Mouse (Mus musculus): Measurements from ENCODE around the gene Zfp940. TPM values are rescaled to one million over a fixed set of nuclear protein-coding genes. Genes with fewer than 3 reads are reported as not detected.
"Not testable (repeated sequence)": the region's sequence is repeated elsewhere in the genome, so short reads cannot be mapped to it uniquely, and the experiment has no call there.

Gene Zfp940
- polyA plus RNA-seq (2012; rRNA removed) = 0.16 and 0.43 TPM in 2 replicates

- 1% methylated on average over 21 of the region's 21 CpGs for WGBS
- peak; percentile 64 for DNase-seq (ENCODE audit: low read depth, low spot score)
Measured at GRCm38 (mm10) chr7:29853219-29853842, at the start of gene Zfp940. Gene Zfp940 (minus strand): TSS chr7:29853669.

GRCm38 (mm10) chr7:29898351-29898750, 44.9 kb upstream of the Zfp940 start:
- no peak for DNase-seq (ENCODE audit: low read depth, low spot score)
- WGBS = 93% methylated on average over 4 of the region's 4 CpGs

DNA sequence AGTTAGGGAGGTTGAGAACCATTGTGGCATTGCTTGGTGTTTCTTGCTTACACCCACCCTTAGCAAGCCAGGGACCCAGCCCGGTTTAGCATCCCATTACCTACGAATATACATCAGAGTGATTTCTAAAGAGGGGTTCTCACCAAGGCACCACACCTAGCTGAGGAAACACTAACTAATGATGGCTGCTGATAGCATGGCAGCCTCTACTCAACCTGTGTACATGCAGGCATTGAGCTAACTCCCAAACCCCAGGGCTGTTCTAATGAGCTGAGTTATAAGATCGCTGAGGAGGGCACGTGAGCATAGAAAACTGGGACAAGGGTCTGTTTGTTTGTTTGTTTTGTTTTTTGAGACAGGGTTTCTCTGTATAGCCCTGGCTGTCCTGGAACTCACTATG, 39.3 kb upstream of the Zfp940 start:
- DNase-seq (ENCODE audit: low read depth, low spot score) = no peak
- WGBS = 96% methylated on average over 4 of the region's 4 CpGs

DNA sequence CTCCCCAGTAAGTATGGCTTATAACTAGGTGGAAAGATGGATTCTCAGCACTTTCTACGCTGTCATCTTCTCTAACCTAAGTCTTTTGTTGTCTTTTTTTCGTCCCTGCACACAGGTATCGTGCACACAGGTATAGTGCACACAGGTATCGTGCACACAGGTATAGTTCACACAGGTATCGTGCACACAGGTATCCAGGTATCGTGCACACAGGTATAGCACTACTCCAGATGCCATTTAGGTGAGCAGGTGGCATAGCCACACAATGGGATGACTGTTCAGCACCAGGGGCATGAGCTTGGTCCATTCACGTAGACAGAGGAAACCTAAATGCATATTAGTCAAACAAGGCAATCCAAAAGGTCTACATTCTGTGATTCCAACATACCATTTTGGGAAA, 37.0 kb upstream of the Zfp940 start:
- WGBS = 98% methylated on average over 7 of the region's 7 CpGs
- DNase-seq (ENCODE audit: low read depth, low spot score) = no peak

DNA sequence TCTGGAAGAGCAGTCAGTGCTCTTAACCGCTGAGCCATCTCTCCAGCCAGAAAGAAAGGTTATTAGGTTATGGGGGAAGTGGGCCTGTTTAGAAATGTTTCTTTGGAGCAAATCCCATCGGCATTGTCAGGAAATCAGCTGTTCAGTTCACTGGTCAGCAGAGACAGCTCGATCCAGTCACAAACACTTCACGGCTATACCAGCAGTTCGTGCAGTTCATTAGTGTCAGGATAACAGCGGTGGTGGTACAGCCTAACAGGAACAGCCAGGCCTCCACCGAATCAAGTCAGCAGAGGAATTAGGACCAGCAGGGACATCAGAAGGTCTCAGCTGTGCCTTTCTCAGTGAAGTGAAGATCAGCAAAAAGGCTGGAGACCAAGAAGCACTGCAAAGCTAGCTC, 27.4 kb upstream of the Zfp940 start:
- no peak for DNase-seq (ENCODE audit: low read depth, low spot score)
- WGBS = 85% methylated on average over 7 of the region's 7 CpGs

DNA sequence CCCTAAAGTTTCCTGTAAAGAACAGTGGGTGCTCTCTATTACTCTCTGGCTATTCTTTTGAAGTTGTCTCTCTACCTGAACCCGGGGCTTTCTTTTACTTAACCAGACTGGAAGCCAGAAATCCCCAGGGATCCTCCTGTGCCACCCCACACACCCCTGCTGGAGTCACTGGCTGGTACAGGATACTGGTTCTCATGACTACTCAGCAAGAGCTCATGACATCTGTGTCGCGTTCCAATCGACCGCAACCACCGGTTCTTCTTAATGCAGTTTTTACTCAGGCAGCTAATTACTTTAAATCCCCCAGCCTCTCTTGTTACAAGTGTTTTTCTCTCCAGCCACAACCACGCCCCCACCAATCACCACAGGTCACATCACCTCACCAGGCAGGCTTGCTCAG, 26.6 kb upstream of the Zfp940 start:
- WGBS = 81% methylated on average over 7 of the region's 7 CpGs

GRCm38 (mm10) chr7:29877561-29877960, 24.1 kb upstream of the Zfp940 start:
- WGBS = 96% methylated on average over 9 of the region's 9 CpGs
- not testable (repeated sequence) for DNase-seq (ENCODE audit: low read depth, low spot score)

More for the DNA sequence above, 26.6 kb upstream of the Zfp940 start:
- no peak for DNase-seq (ENCODE audit: low read depth, low spot score)

GRCm38 (mm10) chr7:29874256-29874655, 20.8 kb upstream of the Zfp940 start:
- WGBS = 96% methylated on average over 10 of the region's 10 CpGs
- DNase-seq (ENCODE audit: low read depth, low spot score) = no peak

- 93% methylated on average over 7 of the region's 7 CpGs for WGBS
- no peak for DNase-seq (ENCODE audit: low read depth, low spot score)
Measured at GRCm38 (mm10) chr7:29861660-29862059, 8.2 kb upstream of the Zfp940 start.

DNA sequence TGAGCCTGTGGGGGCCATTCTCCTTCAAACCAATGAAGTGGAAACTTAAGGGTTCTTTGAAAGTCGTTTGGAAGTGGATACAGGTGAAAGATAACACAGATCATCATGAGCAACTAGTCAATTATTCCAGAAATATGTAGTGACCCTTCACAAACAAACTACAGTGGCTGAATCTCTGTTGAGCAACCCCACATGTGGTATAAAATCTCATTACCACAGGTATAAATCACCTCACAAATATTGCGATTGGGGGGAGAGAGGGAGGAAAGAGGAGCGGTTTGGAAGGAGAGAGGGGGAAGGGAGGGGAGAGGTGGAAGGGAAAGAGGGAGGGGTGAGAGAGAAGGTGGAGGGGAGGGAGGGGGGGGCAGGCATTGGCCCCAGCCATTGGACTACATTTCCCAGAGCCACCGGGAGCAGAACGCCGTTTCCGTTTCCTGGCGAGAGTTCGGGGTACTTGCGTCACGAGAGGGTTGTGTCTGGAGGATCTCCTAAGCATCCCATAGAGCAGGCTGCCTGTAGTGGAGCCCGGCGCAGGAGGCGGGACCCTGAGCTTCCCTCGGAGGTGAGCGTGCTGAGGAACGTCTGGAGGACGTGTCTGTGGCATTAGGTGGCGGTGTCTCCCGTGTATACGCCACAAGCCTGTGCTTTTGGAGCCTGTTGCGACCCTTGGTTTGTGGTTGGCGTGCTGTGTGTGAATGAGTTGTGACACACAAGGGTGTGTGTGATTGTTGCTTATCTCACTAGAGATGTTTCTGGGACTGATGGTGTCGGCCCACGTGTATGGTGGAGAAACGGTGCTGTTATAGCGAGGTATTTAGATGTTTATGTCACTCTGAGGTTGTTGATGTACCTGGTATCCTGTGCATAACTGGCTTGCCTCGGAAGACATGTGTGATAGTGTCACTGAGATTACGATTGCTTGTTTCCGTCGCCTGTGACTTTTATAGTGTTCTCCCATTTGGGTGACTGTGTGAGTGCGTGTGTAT, 6.4 kb upstream of the Zfp940 start, which contains the start of gene Zfp420:
Gene Zfp420 (plus strand): TSS at position 448 of the 986 bp plus-strand sequence.
- peak; percentile 83 for DNase-seq (ENCODE audit: low read depth, low spot score)
- WGBS = 2% methylated on average over 32 of the region's 32 CpGs

GRCm38 (mm10) chr7:29852831-29853218, 644 bp downstream of the Zfp940 start:
- no peak for DNase-seq (ENCODE audit: low read depth, low spot score)
- 48% methylated on average over 9 of the region's 9 CpGs for WGBS

DNA sequence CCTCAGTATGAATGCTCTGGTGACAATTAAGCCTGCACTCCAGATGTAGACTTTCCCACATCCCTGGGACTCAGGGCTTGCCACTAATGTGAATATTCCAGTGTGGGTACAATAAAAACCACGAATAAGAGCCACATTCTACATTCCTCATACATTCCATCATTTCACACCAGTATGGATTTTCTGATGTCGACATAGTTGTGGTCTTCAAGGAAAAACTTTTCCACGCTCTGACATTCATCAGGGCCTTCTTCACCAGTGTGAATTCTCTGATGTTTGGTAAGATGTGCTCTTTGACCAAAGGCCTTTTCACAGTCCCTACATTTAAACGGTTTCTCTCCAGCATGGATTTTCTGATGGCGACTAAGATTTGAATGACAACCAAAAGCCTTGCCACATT, 8.9 kb downstream of the Zfp940 start:
- DNase-seq (ENCODE audit: low read depth, low spot score) = no peak
- 90% methylated on average over 5 of the region's 5 CpGs for WGBS

DNA sequence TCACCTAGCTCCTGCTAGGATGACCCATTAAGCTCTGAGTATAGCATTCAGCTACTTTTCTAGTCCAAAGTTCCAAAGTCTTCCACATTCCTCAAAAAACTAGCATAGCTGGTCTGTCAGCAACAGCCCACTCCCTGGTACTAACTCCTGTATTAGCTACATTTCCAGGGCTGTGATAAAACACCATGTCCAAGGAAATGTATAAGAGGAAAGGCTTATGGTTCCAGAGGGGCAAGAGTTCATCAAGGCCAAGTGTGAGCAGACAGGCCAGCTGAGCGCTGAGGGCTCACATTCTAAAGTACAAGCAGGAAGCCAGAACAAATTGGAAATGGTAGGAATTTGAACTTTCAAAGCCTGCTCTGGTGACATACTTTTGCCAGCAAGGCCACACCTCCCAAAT, 11.4 kb downstream of the Zfp940 start:
- DNase-seq (ENCODE audit: low read depth, low spot score) = no peak
- 86% methylated on average over 1 of the region's 1 CpGs for WGBS

GRCm38 (mm10) chr7:29839256-29839655, 14.2 kb downstream of the Zfp940 start:
- no peak for DNase-seq (ENCODE audit: low read depth, low spot score)
- 80% methylated on average over 3 of the region's 3 CpGs for WGBS

DNA sequence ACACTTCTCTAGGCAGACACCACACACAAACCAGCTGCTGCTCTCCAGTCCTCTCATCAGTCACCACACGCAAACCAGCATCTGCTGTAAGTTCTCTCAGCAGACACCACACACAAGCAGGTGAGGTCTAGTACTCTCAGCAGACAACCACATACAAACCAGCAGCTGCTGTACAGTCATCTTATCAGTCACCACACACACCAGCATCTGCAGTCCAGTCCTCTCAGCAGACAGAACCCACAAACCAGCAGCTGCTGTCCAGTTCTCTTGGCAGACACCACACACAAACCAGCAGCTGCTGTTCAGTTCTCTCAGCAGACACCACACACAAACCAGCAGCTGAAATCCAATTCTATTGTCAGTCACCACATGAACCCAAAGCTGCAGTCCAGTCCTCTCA, 16.7 kb downstream of the Zfp940 start:
- DNase-seq (ENCODE audit: low read depth, low spot score) = no peak
- WGBS = 97% methylated on average over 1 of the region's 1 CpGs

GRCm38 (mm10) chr7:29829804-29830203, 23.7 kb downstream of the Zfp940 start:
- no peak for DNase-seq (ENCODE audit: low read depth, low spot score)
- WGBS = 95% methylated on average over 12 of the region's 12 CpGs

GRCm38 (mm10) chr7:29828001-29828400, 25.5 kb downstream of the Zfp940 start:
- WGBS = 93% methylated on average over 12 of the region's 12 CpGs
- DNase-seq (ENCODE audit: low read depth, low spot score) = no peak

GRCm38 (mm10) chr7:29818619-29819254, 34.7 kb downstream of the Zfp940 start:
- peak; percentile 88 for DNase-seq (ENCODE audit: low read depth, low spot score)
- 1% methylated on average over 12 of the region's 12 CpGs for WGBS

- DNase-seq (ENCODE audit: low read depth, low spot score) = peak; percentile 94
- WGBS = under 1% methylated on average over 26 of the region's 26 CpGs
Measured at GRCm38 (mm10) chr7:29815910-29816429, 37.5 kb downstream of the Zfp940 start, which contains the start of gene Zfp790. Gene Zfp790 (plus strand): TSS chr7:29816114.

All from large intestine, adult 2 months (tissue).